Mouse (Mus musculus) cerebellum, adult 2 months (tissue): Measurements from ENCODE around the gene Unc45a. TPM values are rescaled to one million over a fixed set of nuclear protein-coding genes. Genes with fewer than 3 reads are reported as not detected.

Source experiments
- DNase-seq, 2 experiments: peaks; one replicate each; pipeline ENCODE4 v3.0.0; 2021
- H3K27ac ChIP-seq: fragments of 200-500 bp; 2 replicates; pipeline ENCODE4 v1.5.1; 2012; ENCODE audit warnings: low read length, control low read depth, inconsistent platforms; ENCODE audit not compliant: insufficient read depth
- H3K27me3 ChIP-seq: fragments of 200-500 bp; 2 replicates; pipeline ENCODE4 v1.6.1; 2012; ENCODE audit warnings: inconsistent platforms, mild to moderate bottlenecking, low read length, moderate library complexity; ENCODE audit not compliant: control insufficient read depth, insufficient read depth
- H3K4me1 ChIP-seq: fragments of 200-500 bp; 2 replicates; pipeline ENCODE4 v1.6.1; 2011; ENCODE audit warnings: low read length; ENCODE audit not compliant: control insufficient read depth, insufficient read depth
- H3K4me3 ChIP-seq: fragments of 200-500 bp; replicated peaks from 2 replicates; pipeline ENCODE3; 2011; ENCODE audit warnings: mild to moderate bottlenecking, low read depth, low read length, control low read depth; ENCODE audit not compliant: insufficient read depth
- CTCF ChIP-seq: fragments of 200-500 bp; IDR thresholded peaks from 2 replicates; pipeline ENCODE4 v1.5.1; 2011; ENCODE audit warnings: low read depth, mild to moderate bottlenecking, control low read depth, low read length, moderate library complexity, borderline replicate concordance; ENCODE audit not compliant: insufficient read depth
- POLR2A ChIP-seq: fragments of 200-500 bp; IDR thresholded peaks from 2 replicates; pipeline ENCODE4 v1.6.1; 2011; ENCODE audit warnings: low read length, control low read depth, borderline replicate concordance; ENCODE audit not compliant: insufficient read depth
- WGBS: fragments of 180-500 bp; shearing (Covaris S2); methylation state at CpG from one replicate; pipeline ENCODE4 v1.1.7; 2018; 5-methylcytosine and 5-hydroxymethylcytosine counted together
- polyA plus RNA-seq: library from polyadenylated mRNA; depleted of rRNA; stranded (reverse); fragments of >200 nt; gene quantifications from 2 replicates; pipeline ENCODE4 v1.2.3, GENCODE M21; 2012

The Unc45a gene
- polyA plus RNA-seq, 1 experiment = 81.8 TPM

GRCm38 (mm10) chr7:80370649-80371040 is 29.8 kb upstream of the Unc45a start:
- peaks cover 29% of the 10 kb centered on the region for H3K4me1 ChIP-seq
- TF ChIP-seq CTCF (no peak), POLR2A (peak; percentile 85)
- peak; percentile 93 to 95 for DNase-seq
- under 1% methylated on average over 31 of the region's 31 CpGs for WGBS
- H3K27me3 ChIP-seq = no peaks in the 10 kb centered on the region
- H3K27ac ChIP-seq = peak overlapping the region; percentile 98
- peak overlapping the region; percentile 87 for H3K4me3 ChIP-seq

DNA sequence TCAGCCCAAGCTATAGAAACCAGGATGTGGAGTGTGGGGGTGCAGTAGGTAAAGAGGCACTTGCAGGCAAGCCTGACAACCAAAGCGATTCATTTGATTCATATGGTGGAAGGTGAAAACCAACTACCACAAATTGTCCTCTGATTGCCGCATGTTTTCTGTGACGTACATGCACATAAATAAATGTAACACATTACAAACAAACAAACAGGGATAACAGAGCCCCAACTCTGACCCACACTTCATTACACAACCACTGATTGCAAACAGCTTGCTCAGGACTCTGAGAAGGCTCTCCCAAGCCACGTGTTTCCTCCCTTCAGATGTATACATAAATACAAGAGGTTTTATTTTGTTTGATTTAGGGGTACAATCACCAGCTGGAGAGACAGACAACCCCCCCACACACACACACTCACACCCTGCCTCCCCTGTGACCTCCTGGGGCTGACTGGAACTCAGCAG is 29.2 kb upstream of the Unc45a start:
- H3K27me3 ChIP-seq = no peaks in the 10 kb centered on the region
- peaks cover 29% of the 10 kb centered on the region for H3K4me1 ChIP-seq
- DNase-seq = no peak
- TF ChIP-seq POLR2A = no peak
- no peak for TF ChIP-seq CTCF
- peak overlapping the region; percentile 87 for H3K4me3 ChIP-seq
- 8% methylated on average over 4 of the region's 4 CpGs for WGBS
- peak overlapping the region; percentile 98 for H3K27ac ChIP-seq

DNA sequence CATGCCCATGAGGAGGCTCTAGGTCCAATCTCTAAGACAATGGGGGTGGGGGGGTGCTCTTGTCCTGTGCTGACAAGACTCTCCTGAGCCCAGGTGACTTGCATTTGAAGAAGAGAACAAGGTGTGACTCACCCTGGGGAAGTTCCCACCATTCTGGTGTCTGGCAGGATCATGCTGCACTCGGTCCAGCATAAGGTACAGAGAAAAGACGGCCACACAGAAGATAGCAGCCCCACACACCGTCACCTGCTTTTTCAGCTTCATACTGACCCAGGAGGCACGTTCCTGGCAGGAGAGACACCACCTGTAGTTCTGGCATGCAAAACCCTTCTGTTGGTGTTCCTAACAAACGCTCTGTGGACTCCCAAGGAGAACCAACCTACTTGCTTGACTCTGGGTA is 28.7 kb upstream of the Unc45a start:
- Histone ChIP-seq H3K4me1 (peaks cover 29% of the 10 kb centered on the region), H3K27ac (peak overlapping the region; percentile 71), H3K4me3 (peak overlapping the region; percentile 87), H3K27me3 (no peaks in the 10 kb centered on the region)
- 8% methylated on average over 5 of the region's 5 CpGs for WGBS
- peak; percentile 60 to 70 for DNase-seq
- TF ChIP-seq CTCF = no peak
- no peak; the same call in 1 of the 2 replicates for TF ChIP-seq POLR2A

DNA sequence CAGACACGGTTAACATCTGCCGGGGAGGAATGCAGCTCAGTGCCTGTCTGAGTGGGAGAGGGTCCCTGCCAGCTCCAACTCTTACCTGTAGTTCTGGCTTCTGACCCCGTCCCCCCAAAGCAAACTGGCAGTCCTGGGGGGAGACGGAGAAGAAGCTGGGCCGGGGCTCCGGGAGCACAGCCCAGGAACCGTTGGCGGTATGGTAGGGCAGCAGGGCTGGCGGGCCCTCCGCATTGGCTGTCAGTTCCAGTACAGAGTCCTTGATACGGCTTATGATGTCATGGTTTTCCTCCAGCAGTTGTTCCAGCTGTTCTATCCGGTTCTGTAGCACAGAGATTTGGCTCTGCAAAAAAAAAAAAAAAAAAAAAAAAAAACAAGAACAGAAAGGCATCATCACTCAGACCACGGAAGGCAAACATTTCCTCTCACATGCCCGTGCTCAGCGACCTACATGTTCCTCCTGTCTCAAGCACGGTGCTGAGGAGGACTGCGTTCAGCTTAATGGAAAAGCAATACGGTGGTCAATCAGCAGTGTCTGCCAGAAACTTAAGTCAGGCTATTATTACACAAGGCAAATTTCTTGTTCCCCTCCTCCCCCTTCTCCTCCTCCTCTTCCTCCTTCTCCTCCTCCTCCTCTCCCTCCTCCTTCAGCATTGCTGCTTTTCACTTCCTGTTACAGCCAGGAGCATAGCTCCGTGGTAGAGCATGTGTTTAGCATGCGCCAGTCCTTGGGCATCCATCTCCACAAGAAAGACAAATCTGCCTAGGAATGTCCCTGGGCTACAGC is 28.0 kb upstream of the Unc45a start:
- peaks cover 29% of the 10 kb centered on the region for H3K4me1 ChIP-seq
- 59% methylated on average over 20 of the region's 20 CpGs for WGBS
- TF ChIP-seq POLR2A (no peak), CTCF (no peak)
- peak overlapping the region; percentile 87 for H3K4me3 ChIP-seq
- no peaks in the 10 kb centered on the region for H3K27me3 ChIP-seq
- DNase-seq = no peak
- peak overlapping the region; percentile 71 for H3K27ac ChIP-seq

GRCm38 (mm10) chr7:80368009-80368408 is 27.2 kb upstream of the Unc45a start:
- H3K4me1 ChIP-seq = peaks cover 29% of the 10 kb centered on the region
- DNase-seq = no peak
- TF ChIP-seq POLR2A (no peak), CTCF (no peak)
- no peak overlapping the region for H3K4me3 ChIP-seq
- WGBS = 67% methylated on average over 9 of the region's 9 CpGs
- H3K27ac ChIP-seq = no peak overlapping the region
- no peaks in the 10 kb centered on the region for H3K27me3 ChIP-seq

DNA sequence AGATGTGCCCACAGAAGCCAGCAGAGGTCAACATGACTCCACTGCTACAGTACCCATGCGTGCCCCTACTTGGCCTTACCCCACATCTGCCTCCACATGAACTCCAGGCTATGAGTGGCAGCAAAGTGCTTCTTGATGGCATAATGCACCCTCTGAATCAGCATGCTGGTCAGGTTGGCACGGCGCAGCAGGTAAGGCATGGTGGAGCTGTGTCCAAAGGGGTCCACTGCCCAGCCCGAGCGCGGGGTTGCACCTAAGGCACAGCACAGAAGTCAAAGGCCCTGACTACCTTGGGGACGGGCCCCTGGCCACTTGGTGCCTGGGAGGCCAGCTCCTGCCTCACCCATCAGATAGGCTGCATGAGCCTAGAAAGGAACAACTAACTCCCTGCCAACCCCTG is 26.4 kb upstream of the Unc45a start:
- TF ChIP-seq CTCF = no peak
- no peak for TF ChIP-seq POLR2A
- H3K4me1 ChIP-seq = peaks cover 29% of the 10 kb centered on the region
- H3K27ac ChIP-seq = no peak overlapping the region; the same call in 1 of the 2 replicates
- 96% methylated on average over 7 of the region's 7 CpGs for WGBS
- no peaks in the 10 kb centered on the region for H3K27me3 ChIP-seq
- DNase-seq = no peak
- H3K4me3 ChIP-seq = no peak overlapping the region

- Histone ChIP-seq H3K27me3 (no peaks in the 10 kb centered on the region), H3K4me1 (peaks cover 29% of the 10 kb centered on the region), H3K27ac (no peak overlapping the region), H3K4me3 (no peak overlapping the region)
- WGBS = 56% methylated on average over 2 of the region's 2 CpGs
- no peak for DNase-seq
- TF ChIP-seq POLR2A (no peak), CTCF (no peak)
These were observed 25.0 kb upstream of the Unc45a start for GRCm38 (mm10) chr7:80365759-80366158.

DNA sequence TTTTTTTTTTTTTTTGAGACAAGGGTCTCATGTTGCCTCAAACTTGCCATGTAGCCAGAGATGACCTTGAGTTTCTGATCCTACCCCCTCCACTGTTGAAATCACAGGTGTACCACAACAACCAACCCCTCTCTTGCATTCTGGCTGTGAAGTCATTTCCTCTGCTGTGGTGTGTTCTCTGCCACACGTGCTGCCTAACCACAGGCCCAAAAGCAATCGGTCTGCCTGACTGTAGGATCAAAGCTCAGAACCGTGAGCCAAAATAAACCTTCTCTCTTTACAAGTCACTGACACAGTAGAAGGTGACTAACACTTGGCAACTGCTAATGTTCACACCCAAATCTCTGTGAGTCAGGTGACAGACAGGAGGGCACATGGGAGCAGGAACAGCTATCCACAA is 19.6 kb upstream of the Unc45a start:
- TF ChIP-seq POLR2A = no peak
- TF ChIP-seq CTCF = no peak
- no peaks in the 10 kb centered on the region for H3K27me3 ChIP-seq
- DNase-seq = no peak
- H3K4me3 ChIP-seq = no peak overlapping the region
- WGBS = 81% methylated on average over 3 of the region's 3 CpGs
- peaks cover 11% of the 10 kb centered on the region for H3K4me1 ChIP-seq
- no peak overlapping the region for H3K27ac ChIP-seq
